Mouse (Mus musculus): ENCODE data around the gene Vmn1r93. TPM values are rescaled to one million over a fixed set of nuclear protein-coding genes. Genes with fewer than 3 reads are reported as not detected.
"Not testable (repeated sequence)": the region's sequence is repeated elsewhere in the genome, so short reads cannot be mapped to it uniquely, and the experiment has no call there.

Vmn1r93 gene
- polyA plus RNA-seq (2015; fragmentation: Nextera tagmentation; extraction: Ambion mirVana) = not detected in 2 replicates

DNA sequence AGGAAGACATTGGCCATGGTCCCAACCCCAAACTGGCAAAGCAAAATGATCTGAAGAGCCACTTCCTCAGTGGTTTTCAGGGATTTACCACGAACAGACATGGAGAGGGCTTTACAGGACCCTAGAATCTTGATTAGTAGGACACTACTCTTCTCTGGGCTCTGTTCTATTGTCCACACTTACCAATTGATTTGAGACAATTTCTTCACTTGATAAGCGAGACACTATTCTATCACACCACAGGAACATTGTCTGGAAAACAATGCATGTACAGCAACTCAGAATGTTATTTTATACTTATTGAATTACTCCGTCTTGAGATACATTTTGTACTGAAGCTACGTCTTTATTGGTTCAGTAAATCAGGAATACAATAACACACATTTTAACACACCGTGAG lies at the start of gene Vmn1r93:
Vmn1r93 (minus strand) TSS at position 101 of the 400 bp plus-strand sequence.
- not testable (repeated sequence) for H3K27ac ChIP-seq; DNase-seq; H3K4me2 ChIP-seq; H3K9ac ChIP-seq; H3K36me3 ChIP-seq; ATAC-seq (ENCODE audit: low read depth); H3K9me3 ChIP-seq (replicated peaks); H3K27me3 ChIP-seq; H3K4me1 ChIP-seq (replicated peaks); H3K4me3 ChIP-seq (replicated peaks)
- no CpG with 5 or more reads among the region's 5 CpGs for WGBS (ENCODE audit: insufficient replicate concordance)

DNA sequence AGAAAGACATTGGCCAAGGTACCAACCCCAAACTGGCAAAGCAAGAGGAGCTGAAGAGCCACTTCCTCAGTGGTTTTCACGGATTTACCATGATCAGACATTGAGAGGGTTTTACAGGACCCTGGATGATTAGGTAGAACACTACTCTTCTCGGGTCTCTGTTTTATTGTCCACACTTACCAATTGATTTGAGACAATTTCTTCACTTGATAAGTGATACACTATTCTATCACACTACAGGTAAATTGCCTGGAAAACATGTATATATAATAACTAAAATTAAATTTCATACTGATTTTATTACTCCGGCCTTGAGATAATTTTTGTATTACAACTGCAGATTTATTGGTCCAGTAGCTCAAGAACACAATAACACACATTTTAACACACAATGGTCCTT lies 29.4 kb upstream of the Vmn1r93 start, which contains the start of gene Vmn1r94:
Vmn1r94 (minus strand) TSS at position 101 of the 400 bp plus-strand sequence.
- H3K9me3 ChIP-seq (replicated peaks); H3K9ac ChIP-seq; ATAC-seq (ENCODE audit: low read depth); H3K4me1 ChIP-seq (replicated peaks); DNase-seq; H3K4me3 ChIP-seq (replicated peaks); H3K27me3 ChIP-seq; H3K36me3 ChIP-seq; H3K4me2 ChIP-seq; H3K27ac ChIP-seq: not testable (repeated sequence)
- WGBS (ENCODE audit: insufficient replicate concordance) = no CpG with 5 or more reads among the region's 3 CpGs

DNA sequence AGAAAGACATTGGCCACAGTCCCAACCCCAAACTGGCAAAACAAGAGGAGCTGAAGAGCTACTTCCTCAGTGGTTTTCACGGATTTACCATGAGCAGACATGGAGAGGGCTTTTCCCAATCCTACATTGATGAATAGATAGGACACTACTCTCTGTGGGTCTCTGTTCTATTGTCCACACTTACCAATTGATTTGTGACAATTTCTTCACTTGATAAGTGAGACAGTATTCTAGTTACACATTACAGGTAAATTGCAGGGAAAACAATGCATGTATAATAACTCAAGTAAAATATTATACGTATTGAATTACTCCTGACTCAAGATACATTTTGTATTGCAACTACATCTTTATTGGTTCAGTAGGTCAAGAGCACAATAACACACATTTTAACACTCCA lies 16.4 kb downstream of the Vmn1r93 start, which contains the start of gene Gm16442:
Gm16442 (minus strand) TSS at position 101 of the 400 bp plus-strand sequence.
- not testable (repeated sequence) for H3K27me3 ChIP-seq; H3K9me3 ChIP-seq (replicated peaks)
- no CpG with 5 or more reads among the region's 2 CpGs for WGBS (ENCODE audit: insufficient replicate concordance)

GRCm38 (mm10) chr7:20099380-20099779 lies 39.5 kb downstream of the Vmn1r93 start, which contains the start of gene Vmn1r91:
Gene Vmn1r91, plus strand, starts transcription at chr7:20099680.
- DNase-seq; H3K27ac ChIP-seq; H3K4me2 ChIP-seq; ATAC-seq (ENCODE audit: low read depth); H3K36me3 ChIP-seq; H3K4me1 ChIP-seq (replicated peaks); H3K9me3 ChIP-seq (replicated peaks); H3K4me3 ChIP-seq (replicated peaks); H3K27me3 ChIP-seq; H3K9ac ChIP-seq: not testable (repeated sequence)
- WGBS (ENCODE audit: insufficient replicate concordance) = 59% methylated on average over 5 of the region's 5 CpGs

More for the DNA sequence above, 16.4 kb downstream of the Vmn1r93 start, which contains the start of gene Gm16442:
- H3K27ac ChIP-seq; H3K4me2 ChIP-seq; DNase-seq; ATAC-seq (ENCODE audit: low read depth); H3K4me3 ChIP-seq (replicated peaks); H3K9ac ChIP-seq; H3K36me3 ChIP-seq; H3K4me1 ChIP-seq (replicated peaks): not testable (repeated sequence)

Other genes with a start within 250 kb of the Vmn1r93 start
- 1.9 and 2.2 TPM in 2 replicates for gene Pvr, start 217.9 kb downstream of the Vmn1r93 start, polyA plus RNA-seq (2015; fragmentation: Nextera tagmentation; extraction: Ambion mirVana)
- 0.20 and 0.35 TPM in 2 replicates for gene Igsf23, start 188.3 kb downstream of the Vmn1r93 start, polyA plus RNA-seq (2015; fragmentation: Nextera tagmentation; extraction: Ambion mirVana)
- not detected in 2 replicates for gene Ceacam20, start 173.7 kb downstream of the Vmn1r93 start, polyA plus RNA-seq (2015; fragmentation: Nextera tagmentation; extraction: Ambion mirVana)
- not detected in 2 replicates for gene Nlrp9b, start 147.6 kb downstream of the Vmn1r93 start, polyA plus RNA-seq (2015; fragmentation: Nextera tagmentation; extraction: Ambion mirVana)
- gene Vmn1r91, start 39.4 kb downstream of the Vmn1r93 start, polyA plus RNA-seq (2015; fragmentation: Nextera tagmentation; extraction: Ambion mirVana) = not detected in 2 replicates
- gene Gm16442, start 16.5 kb downstream of the Vmn1r93 start, polyA plus RNA-seq (2015; fragmentation: Nextera tagmentation; extraction: Ambion mirVana) = not detected in 2 replicates
- not detected in 2 replicates for gene Vmn1r94, start 29.3 kb upstream of the Vmn1r93 start, polyA plus RNA-seq (2015; fragmentation: Nextera tagmentation; extraction: Ambion mirVana)
- not detected in 2 replicates for gene Vmn1r95, start 54.6 kb upstream of the Vmn1r93 start, polyA plus RNA-seq (2015; fragmentation: Nextera tagmentation; extraction: Ambion mirVana)
- not detected in 2 replicates for gene Gm6164, start 66.5 kb upstream of the Vmn1r93 start, polyA plus RNA-seq (2015; fragmentation: Nextera tagmentation; extraction: Ambion mirVana)
- gene Gm4498, start 94.7 kb upstream of the Vmn1r93 start, polyA plus RNA-seq (2015; fragmentation: Nextera tagmentation; extraction: Ambion mirVana) = not detected in 2 replicates
- not detected in 2 replicates for gene Gm5890, start 123.7 kb upstream of the Vmn1r93 start, polyA plus RNA-seq (2015; fragmentation: Nextera tagmentation; extraction: Ambion mirVana)
- not detected in 2 replicates for gene Gm4133, start 195.0 kb upstream of the Vmn1r93 start, polyA plus RNA-seq (2015; fragmentation: Nextera tagmentation; extraction: Ambion mirVana)
- gene Gm5728, start 236.3 kb upstream of the Vmn1r93 start, polyA plus RNA-seq (2015; fragmentation: Nextera tagmentation; extraction: Ambion mirVana) = not detected in 2 replicates

Data from liver, embryonic 13.5 days (tissue).